Mouse (Mus musculus): Measurements from ENCODE around the gene Adra1d.
A peak's percentile ranks its signal among the peaks of the same experiment; 100 is the strongest.

Adra1d gene

DNA sequence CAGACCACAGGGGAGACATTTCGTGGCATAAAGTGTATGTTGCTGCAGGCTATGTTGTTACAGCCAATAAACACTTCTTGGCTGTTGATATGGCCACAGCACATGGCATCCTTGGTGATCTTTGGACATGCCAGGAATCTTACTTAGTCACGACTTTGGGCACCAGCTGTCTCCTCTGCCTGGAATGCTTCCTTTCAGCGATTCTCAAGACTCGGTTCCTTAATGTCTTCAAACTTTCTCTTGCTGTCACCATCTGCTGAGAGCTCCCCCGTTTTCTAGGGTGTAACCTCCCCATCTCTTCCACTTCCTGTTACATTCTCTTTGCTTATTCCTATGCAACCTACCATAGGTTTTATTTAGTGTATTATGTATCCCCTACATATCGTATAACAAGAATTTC lies 22.3 kb downstream of the Adra1d start:
- no peak for DNase-seq

DNA sequence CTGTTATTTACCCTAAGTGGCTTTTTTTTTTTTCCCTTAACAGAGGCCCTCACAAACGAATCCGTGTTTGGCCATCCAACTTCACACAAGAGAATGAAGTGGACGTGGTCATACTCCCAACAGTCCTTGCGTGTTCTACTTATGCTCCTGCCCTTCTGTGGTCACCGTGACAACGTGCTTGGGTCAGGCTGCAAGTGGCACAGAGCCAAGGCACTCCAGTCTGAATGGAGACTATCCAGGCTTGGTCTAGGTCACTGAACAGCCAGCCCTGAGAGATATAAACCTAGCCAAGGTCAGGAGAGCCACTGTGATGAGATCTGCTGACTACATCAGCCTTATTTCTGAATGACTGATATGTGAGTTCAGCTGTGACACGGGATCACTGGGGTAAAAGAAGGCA lies 23.7 kb downstream of the Adra1d start:
- DNase-seq: peak; percentile 91

DNA sequence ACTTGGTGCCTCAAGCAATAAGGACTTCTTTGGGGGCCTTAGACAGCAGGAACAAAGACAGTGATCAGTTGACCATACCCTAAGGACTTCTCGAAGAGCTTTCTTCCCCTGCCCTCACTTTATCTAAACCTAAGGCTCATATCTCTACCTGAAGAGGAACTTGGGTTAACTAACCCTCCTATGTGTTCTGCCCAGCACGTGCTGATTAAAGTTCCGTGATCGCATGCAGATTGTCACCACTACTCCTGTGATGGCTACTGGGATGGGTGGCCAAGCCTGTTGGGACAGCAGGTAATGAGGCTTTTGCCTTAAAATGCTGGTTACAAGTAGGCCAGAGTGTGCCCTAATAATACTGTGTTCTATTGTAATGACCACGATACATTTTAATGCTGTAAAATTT lies 26.9 kb downstream of the Adra1d start:
- no peak for DNase-seq

DNA sequence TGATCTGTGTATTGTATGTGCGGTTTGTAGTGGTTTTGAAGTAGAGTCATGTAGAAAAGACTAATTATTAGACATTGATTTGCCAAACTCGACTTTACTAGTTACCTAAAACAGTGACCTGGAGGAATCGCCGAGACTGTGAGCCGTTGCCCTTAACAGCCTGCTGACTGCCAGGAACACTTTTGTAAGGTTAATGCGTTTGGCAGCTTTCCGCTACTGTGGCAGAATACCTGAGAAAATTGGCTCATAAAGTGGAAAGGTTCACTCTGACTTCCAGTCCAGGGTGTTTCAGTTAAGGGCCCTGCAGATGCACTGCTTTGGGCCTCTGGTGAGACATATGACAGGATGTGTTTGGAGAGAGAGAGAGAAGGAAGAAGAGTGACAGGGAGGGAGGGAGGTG lies 30.8 kb downstream of the Adra1d start:
- no peak for DNase-seq

DNA sequence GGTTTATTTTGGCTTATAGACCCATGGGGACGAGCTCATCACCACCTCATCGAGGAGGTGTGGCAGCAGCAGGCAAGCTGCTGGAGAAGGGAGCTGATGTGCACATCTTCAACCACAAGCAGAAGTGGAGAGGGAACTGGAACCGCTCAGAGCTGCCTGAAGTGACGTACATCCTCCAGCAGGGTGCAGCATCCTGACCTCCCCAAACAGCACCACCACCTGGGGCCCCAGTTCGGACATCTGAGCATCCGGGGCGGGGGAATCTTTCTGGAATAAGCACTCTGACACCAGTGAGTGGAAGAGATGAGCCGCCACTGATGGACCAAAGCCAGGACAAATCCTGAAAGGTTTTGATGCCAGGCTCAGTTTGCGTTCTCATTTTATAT lies 31.5 kb downstream of the Adra1d start:
- peak; percentile 85 for DNase-seq

DNA sequence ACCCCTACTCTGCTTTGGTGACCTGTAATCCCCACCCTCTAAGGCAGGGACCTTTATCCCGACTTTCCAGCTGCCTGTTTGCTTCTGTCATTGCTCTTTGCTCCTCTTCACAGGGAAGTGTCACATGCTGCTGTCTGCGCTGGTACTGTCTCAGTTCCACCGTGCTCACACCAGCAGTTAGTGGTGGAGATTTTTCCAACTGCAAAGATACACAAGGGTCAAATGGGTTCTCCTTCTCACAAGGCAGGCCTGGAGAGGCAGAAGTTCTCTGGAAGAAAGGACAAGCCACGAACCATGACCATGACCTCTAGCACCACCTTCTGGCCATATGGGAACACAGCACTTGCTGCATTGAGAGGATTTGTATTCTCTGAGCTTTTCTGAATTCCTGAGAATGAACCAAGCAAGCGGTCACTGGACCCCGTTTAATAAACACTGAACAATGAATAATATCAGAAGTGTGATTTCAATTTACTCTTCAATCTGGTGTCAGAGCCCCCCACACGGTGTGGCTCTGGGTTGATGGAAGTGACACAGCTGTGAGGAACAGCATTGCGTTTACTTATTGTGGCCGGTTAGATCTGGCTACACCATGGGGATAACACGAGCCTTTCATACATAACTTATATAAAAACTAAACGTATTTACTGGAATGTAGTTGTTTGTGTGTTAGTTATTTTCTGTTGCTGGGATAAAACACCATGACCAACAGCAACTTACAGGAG lies 32.0 kb downstream of the Adra1d start:
- DNase-seq: peak; percentile 85

DNA sequence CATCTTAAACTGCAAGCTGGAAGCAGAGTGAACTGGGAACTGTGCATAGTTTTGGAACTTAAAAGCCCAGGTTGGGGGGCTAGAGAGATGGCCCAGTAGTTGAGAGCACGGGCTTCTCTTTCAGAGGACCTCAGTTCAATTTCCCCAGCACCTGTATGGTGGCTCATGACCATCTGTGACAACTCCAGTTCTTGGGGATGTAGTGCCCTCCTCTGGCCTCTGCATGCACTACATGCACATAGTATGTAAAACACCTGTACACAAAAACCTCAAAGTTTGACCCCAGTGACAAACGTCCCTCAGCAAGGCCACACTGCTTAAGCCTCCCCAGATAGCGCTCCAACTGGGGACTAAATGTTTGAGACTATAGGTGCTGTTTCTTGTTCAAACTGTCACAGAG lies 35.0 kb downstream of the Adra1d start:
- DNase-seq: peak; percentile 50

DNA sequence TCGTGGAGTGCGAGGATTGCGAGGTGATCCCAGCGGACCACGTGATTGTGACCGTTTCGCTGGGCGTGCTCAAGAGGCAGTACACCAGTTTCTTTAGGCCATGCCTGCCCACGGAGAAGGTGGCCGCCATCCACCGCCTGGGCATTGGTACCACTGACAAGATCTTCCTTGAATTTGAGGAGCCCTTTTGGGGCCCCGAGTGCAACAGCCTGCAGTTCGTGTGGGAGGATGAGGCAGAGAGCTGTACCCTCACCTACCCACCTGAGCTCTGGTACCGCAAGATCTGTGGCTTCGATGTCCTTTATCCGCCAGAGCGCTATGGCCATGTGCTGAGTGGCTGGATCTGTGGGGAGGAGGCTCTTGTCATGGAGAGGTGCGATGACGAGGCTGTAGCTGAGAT lies 41.3 kb downstream of the Adra1d start:
- no peak for DNase-seq

DNA sequence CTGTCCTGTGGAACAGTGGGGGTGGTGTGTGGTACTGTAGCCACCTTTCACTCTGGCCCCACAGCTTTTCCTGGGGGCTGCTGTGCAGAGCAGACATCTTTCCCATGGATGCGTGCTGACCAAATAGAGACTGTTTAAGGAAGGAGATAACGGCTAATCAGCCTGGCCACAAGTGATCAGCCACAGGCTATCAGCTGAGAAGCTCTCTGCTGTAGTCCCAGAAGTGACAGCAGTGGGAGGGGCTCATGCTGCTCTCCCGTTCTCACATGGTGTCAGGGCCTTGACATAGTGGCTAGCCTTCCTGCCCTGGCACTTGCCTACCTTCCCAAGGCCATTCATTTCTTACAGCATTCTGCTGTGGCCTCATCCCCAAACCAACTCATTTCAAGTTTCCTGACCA lies 43.3 kb downstream of the Adra1d start:
- no peak for DNase-seq

DNA sequence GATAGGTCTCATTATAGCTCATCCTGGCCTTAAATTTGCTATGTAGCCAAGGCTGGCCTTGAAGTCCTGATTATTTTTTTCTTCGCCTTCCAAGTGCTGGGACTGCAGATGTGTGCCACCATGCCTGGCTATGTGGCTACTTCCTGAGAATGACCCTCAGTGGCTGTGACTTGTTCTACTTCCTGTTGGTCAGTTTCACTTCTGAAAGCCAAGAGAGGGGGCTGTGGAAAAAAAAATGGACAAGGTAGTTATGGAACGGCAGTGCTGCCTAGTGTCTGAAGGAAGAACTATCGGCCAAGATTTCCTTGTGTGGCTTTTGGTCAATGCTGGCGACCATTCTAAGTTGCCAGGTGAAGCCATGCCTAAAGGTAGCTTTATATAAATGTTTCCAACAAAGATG lies 44.5 kb downstream of the Adra1d start:
- DNase-seq: no peak

DNA sequence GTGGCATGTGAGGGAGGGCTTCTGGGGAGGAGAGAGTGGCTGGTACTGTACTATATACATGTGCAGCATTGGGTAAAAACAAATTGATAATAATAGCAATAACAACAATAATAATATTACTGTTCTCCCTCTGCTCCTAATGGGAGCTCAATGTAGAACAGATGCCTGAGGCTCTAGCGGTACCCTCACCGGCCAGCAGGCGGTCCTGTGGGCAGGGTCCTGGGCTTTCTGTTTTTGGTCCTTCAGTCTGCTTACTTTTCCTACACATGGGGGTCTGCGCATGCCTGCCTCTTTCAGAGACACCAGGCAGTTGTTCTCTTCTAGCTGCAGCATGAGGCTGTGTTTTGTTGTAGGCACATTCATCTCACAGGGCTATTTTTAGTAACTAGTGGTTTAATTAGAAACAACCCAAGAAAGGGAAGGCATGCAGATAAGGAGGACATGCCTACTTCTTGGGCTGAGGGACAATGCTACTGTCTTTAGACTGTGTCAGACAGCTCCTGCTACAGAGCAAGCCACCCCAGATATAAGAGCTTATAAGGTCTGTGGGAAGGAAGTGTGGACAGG lies 47.9 kb downstream of the Adra1d start:
- DNase-seq: no peak

DNA sequence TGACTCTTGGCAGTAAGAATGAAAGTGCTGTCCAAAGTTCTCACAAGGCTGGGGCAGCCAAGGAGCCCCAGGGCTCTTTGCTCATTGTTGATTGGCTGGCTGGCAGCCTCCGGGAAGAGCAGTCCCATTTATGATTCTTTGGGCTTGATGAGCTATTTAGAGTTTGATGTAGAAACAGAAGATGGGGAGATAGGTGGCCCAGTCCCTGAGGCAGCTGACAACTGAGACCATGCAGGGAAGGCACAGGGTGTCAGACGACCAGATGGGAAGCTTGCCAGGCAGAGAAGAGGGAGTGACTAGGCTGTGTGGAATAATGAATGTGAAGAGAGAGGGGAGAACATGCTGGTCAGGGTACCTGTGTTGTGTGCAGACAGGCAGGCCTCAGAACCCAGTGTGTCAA lies 48.6 kb downstream of the Adra1d start:
- DNase-seq: no peak

DNA sequence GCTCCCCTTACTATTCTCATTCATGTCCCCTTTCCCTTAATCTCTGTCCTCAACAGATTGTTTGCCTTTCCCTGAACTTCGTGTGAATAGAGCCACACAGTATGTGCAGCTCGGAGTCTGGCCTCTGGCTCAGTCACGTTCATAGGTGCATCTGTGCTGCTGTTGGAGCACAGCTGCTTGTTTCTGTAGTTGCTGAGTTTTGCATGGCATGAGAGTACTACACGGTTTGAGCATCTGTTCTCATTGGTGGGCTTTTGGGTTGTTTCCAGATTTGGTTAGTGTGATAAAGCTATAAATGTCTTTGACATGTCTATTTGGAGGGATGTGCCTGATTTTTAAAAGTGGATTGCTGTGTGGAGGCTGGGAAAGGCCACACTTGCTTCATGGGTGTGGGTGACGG lies 51.6 kb downstream of the Adra1d start:
- no peak for DNase-seq

DNA sequence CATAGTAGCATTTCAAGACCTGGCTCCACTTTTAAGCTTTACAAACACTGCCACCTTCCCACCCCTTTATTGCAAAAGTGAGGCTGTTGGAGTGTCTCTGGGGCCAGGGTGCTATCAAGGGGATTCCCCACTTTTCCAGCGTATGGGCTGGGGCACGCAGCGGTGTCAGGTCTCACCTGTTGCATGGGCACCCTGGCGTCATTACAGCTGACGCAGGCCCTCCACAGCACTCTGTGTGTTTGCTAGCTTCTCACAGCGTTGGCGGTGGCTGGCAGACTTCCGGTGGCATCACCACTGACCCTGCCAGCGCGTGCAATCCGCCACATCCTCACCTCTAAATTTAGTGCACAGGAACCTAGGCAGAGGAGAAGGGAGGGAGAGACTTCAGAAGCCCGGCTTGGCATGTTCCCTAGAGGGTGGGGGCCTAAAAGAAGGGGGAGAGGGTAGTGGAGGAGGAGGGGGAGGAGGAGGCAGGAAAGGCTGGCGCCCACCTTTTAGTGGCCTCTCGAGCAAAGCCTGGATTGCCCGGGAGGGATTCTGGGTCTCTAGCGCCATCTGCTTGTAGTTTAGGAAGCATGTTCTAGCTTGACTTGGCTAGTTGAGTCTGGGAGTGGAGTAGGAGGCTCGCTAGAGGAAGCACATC lies 52.3 kb downstream of the Adra1d start:
- DNase-seq: peak; percentile 90

DNA sequence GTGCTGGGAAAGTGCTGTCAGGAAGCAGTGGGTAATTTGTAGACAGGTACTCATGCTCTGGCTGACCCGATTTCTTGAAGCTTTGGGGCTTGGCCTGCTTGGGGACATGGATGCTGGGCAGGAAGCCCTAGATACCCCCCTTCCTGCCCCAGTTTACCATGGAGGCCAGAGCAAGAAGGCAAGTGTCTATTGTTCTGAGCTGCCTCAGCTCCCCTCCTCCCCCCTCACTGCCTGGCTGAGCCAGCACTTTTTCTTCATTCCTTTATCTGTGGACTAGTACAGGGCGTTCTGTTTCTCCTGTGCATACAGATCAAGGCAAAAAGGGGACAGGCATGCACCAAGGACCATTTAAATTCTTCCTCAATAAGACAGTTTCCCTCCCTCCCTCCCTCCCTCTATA lies 53.6 kb downstream of the Adra1d start:
- peak; percentile 57 for DNase-seq

DNA sequence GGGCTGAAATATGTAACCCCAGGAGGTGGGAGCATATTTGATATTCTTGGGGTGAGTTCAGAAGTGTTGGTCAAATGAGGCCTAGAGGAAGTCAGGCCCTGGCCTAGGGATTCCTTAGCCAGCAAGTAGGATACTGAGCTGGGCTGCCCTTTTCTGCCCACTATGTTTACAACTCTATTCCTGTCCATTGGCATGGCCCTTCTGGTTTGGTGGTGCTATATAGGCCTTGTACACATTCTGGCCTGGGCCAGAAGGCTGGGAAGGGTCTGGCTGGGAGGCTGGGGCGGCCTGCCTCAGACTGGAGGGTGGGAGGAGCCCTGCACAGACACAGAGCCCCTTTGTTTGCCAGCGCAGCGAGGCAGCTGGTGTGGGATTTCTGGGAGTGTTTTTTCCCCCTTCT lies 55.7 kb downstream of the Adra1d start:
- DNase-seq: peak; percentile 90

DNA sequence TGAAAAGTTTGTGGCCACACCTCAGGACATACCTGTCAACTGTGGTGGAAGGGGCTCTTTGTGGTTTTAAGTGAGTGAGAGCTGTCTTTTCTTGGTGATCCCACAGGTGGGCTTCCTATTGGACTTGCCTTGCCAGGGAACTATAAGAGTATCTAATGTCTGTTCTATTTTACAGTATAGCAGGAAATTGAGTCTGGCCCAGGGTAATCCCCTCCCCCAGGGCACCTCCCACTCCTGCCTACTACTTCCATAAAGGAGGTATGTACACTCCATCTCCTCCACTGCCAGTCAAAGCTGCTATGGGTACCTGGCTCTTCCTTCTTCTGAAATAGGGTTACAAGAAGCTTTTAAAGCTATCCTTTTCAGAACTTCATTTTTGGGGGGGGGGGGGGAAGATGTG lies 56.7 kb downstream of the Adra1d start:
- DNase-seq: no peak

DNA sequence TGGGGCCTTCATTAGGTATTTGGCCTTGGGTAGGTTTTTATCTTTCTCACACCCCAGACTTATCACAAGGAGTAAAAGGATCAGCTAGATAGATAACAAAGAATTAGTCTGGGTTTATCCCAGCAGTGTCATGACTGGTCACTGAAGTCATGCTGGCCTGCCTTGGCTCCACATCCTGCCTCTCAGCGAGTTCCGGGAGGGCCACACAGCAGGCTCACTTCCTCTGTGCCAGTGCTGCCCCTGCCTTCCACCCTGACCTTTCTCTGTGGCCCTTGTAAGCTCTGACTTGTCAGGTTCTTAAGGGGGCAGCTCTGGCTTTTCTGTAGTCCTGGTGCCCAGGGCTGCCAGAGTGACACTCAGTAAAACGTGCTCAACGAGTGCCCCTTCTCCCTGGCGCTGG lies 59.5 kb downstream of the Adra1d start:
- DNase-seq: no peak

DNA sequence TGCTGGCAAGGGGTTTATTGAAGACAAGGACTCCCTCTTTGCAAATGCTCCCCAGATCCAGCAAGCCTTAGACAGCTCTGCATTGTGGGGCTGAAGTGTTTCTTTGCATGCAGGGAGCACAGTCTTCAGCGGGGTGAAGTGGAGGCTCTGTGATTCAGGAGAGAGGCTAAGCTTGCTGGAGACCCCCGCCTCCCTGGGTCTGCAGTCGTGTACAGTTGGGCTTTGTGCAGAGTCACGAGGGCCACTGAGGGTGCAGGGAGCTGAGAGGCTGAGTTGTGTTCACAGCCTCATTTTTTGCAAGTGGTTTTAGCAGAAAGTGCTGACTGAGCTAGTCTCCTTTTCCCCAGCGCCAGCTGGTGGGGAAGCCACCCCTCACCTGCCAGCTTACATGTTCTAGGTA lies 60.2 kb downstream of the Adra1d start:
- DNase-seq: no peak

DNA sequence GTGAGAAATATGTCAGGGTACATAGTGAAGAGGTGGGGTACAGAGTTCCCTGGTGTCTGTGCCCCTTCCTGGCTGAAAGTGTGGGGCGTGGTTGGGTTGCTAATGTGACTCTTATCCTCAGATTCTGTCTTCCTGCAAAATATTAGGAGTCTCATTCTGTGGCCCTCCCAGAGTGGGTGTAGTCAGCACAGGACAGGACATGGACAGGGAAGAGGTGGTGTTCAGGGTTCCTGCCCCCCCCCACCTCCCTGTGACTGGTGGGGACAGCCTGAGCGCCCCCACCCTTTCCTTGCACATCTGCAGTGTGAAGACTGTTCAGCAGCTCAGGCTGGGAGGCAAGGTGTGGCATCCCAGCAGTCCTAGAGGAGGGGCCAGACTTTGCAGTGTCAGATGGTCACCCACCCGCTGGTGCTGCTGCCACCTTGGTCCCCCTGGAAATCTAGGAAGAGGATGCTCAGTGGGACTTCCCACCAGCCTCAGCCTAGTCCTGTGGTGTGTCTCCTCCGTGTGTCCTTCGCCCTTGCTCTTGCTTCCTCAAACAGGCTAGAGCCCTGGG lies 62.7 kb downstream of the Adra1d start:
- DNase-seq: no peak

DNA sequence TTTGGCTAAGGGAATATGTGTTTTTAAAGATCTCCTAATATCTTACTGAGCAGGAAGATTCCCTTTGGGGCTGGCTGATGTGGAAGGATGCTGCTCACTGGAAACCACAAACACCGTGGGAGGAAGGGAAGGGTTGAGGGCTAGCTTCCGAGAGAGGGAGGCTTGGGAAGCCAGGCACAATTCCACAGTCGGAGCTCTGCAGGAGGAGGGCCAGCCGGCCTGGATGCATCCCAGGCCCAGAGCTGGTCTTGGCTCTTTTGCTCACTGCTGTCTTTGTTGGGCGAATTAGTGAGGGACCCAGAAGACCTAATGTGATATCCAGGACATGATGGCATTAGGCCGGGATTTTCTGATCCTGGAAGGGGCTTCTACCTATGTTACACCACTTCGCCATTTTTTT lies 63.9 kb downstream of the Adra1d start:
- DNase-seq: no peak

DNA sequence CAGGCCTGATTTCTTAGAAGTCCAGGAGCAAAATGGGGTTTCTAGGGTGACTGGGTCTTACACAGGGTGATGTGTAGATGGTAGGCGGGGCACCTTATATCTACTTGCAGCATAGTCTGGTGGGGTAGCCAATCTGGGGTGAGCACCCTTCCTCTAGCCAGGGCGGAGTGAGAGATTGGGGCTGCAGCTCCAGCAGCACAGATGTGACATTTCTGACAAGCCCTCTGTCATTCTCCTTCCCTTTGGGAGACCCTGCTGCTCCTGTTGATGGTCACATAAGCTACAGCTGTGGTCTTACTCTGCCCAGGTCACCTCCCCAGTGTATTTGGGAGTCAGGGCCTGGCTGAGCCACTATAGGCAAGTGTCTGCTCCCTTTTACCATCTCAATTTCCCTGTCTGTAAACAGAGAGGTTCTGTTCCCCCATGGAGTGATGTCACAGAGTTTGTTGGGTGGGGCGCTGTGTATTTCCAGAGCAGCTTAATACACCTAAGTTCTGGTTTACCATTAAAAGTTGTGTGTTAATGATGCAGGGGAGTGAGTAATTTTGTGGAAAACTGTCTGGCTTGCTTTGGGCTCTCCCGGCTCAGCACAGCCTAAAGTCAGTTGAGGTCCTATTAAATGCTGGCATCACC lies 64.7 kb downstream of the Adra1d start:
- no peak for DNase-seq

DNA sequence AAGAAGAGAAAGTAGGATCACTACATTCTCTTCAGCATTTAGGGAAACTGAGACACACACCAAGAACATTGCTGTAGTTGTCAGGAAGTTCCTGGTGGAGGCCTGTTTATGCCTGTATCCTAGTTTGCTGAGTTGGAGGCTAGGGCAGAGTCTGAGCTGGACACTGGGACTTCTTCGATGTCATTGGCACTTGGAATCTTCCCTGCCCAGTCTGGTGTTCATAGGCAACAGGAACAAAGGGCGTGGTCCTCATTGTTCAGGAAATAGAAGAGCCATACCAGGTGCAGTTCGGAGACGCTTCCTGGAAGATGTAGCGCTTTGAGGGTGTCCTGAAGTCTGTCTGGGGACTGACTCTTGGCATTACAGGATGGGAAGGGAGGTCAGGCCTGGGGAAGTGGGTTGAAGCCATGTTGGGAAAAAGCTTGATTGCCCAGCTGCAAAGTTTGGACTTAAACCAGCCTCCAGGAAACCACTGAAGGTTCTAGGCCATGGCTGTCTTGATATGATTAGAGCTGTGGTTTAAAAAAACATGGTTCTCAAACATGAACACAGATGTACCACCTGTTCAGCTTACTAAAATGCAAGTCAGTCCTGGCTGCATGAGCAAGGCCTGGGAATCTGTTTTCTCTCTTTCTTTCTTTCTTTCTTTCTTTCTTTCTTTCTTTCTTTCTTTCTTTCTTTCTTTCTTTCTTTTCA lies 65.8 kb downstream of the Adra1d start:
- DNase-seq: no peak

All from retina, postnatal 1 day (tissue).